Mouse (Mus musculus) adrenal gland, postnatal 4 days (tissue): ENCODE measurements around the gene Rbmxl1. TPM values are rescaled to one million over a fixed set of nuclear protein-coding genes. Genes with fewer than 3 reads are reported as not detected.
"Not testable (repeated sequence)": the region's sequence is repeated elsewhere in the genome, so short reads cannot be mapped to it uniquely, and the experiment has no call there.

Source experiments
- DNase-seq, 2 experiments: peaks; one replicate each; pipeline ENCODE4 v3.0.0; 2021 to 2022; ENCODE audit warnings: low spot score in 2 of 2, mixed read lengths in 2 of 2
- total RNA-seq, 2 experiments: library from RNA; stranded (reverse); gene quantifications; 2 replicates each; pipeline ENCODE4 v1.2.3; 2021

The Rbmxl1 gene
- total RNA-seq, 2 experiments from 2014 or later: 71.2 to 74.9 TPM

DNA sequence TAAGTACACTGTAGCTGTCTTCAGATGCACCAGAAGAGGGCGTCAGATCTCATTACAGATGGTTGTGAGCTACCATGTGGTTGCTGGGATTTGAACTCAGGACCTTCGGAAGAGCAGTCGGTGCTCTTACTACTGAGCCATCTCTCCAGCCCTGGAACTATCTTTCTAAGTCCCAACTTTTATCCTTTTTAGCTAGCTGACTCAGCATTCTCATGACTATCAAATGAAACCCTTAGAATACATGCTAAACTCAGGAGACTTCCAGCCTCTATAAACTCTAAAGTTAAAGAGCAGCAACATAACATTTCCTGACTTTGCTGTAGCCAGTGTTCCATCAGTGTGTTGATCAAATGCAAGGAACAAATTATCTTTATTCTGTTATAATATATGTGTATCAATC lies 12.4 kb downstream of the Rbmxl1 start:
- DNase-seq: not testable (repeated sequence)

DNA sequence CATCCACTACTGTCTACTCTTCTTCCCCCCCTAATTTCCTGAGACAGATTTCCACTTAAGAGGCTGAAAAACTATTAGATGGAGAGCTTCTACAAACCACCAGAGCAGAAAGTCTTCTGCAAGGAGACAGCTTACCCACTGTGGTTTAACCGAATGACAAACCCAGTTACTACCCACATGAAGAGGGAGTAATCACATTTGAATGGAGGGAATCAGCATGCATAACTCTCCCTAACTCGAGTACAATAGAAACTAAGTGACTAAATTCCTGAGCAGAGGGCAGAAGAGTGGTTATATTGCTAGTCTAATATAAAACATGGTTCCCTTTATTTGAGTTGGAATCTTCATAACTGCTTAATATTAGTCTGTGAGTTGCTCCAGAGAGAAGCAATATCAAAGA lies 15.7 kb downstream of the Rbmxl1 start:
- DNase-seq: no peak

DNA sequence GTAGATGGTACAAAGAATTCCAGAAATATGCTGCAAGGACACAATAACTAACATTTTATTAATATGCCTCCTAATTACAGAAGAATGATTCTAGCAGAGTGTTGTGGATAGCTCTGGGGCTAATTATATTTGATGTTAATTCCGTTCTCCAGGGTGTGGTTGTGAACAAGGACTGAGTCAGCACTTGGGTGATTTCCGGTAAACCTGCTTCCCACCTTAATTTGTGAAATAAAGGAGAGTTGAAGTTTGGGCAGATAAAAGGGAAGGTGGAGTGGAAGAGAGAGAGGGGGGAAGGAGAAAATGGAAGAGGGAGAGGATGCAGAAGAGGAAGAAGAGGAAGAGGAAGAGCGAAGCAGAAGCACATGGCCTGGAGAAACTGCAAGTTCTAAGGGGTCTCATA lies 19.0 kb downstream of the Rbmxl1 start:
- no peak for DNase-seq

DNA sequence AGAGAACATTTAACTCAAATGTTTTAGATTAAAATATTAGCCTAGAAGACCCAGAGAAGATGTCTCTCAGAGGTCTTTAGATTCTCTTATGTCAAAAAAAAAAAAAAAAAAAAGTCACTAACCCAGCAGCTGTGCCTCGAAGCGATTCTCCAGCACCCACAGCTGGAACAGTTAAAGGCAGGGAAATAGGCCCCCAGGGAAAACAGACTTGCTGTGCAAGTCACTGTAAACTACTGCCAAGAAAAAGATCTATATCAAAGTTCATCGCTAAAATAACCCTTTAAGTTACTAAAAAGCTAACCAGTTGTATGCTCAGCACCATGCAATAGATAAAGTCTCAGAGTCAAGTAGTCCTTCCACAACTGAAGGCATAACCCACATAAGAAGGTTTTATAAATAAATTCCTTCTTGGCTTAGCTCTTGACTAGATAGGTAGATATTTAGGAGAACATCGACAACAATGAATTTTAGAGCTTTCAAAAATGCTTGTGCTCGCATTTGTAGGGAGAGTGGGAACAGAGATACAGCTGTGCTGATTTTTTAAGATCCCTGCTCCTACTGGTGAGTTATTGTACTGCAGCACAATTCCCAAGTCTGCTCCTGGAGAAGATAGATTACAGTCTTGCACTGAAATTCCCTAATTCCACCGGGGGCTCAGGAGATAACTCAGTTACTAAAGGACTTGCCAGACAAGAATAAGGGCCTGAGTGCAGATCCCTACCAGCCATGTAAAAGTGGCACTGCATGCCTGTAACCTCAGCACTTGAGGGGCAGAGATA lies 31.5 kb downstream of the Rbmxl1 start:
- DNase-seq: no peak

- no peak for DNase-seq
These were observed 40.8 kb downstream of the Rbmxl1 start for GRCm38 (mm10) chr8:78467889-78468288.

DNA sequence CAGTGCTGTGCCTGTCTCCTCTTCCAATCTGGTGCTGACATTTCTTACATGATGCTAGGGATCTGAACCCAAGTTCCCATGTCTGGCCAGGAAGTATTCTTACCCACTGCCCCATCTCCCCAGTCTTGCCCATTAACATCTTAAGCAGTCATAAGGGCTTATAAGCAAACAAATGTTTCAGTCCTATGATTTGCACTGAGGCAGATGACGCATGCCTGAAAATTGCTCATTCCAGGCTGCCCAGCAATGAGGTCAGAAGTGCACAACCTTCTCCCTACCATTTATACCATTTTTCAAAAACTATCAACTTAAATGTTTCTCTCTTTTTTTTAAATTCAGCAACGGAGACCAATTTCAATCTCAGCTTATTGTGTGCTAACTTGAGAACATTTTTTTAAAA lies 44.8 kb downstream of the Rbmxl1 start:
- DNase-seq: no peak

DNA sequence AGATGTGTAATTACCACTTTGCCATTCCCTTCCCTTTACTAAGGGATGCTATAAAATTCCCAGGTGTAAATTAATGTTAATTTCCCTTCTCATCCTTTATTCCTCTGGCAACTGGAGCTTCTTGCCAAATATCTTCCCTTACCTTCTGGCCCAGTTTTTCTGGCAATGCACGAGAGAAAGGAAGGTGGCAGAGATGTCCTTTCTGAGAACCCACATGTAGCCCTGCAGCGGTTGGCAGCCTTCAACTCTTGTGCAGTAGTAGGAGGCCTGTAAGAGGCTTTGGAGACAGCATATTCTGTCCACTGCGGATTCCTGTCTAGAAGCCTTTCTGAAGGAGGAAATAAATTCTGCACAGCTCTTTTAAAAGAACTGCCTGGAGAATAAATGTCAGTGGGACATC lies 52.3 kb downstream of the Rbmxl1 start:
- DNase-seq: no peak

Other genes with a start within 250 kb of the Rbmxl1 start
- not detected for gene Pou4f2, start 72.3 kb downstream of the Rbmxl1 start, total RNA-seq
- gene Slc10a7, start 448 bp upstream of the Rbmxl1 start, total RNA-seq: 10 to 100 TPM; 23.4 to 27.0 TPM